Mouse (Mus musculus) 3134 (cell line): ENCODE results near the gene Disp2.

Experiments used
- DNase-seq: peaks from one replicate; pipeline ENCODE4 v3.0.0-alpha.2; 2011; ENCODE audit warnings: low spot score; ENCODE audit not compliant: insufficient read length; ENCODE audit errors: extremely low read depth

Disp2 gene

GRCm38 (mm10) chr2:118838330-118838729 is 58.8 kb downstream of the Disp2 start:
- no peak for DNase-seq

GRCm38 (mm10) chr2:118841186-118841585 is 61.7 kb downstream of the Disp2 start:
- no peak for DNase-seq

- peak; percentile 80 for DNase-seq
These were observed 62.3 kb downstream of the Disp2 start for GRCm38 (mm10) chr2:118841774-118842173.

- DNase-seq: no peak
These were observed 64.9 kb downstream of the Disp2 start for GRCm38 (mm10) chr2:118844427-118844826.

- no peak for DNase-seq
These were observed 66.7 kb downstream of the Disp2 start for GRCm38 (mm10) chr2:118846246-118846645.

GRCm38 (mm10) chr2:118851756-118852155 is 72.2 kb downstream of the Disp2 start:
- no peak for DNase-seq
